Mouse (Mus musculus) MN1 (cell line): ENCODE measurements around the gene Mrgprg.

Source experiments
- DNase-seq: peaks from one replicate; pipeline ENCODE4 v3.0.0-alpha.2; 2016; ENCODE audit warnings: low spot score

Gene Mrgprg

DNA sequence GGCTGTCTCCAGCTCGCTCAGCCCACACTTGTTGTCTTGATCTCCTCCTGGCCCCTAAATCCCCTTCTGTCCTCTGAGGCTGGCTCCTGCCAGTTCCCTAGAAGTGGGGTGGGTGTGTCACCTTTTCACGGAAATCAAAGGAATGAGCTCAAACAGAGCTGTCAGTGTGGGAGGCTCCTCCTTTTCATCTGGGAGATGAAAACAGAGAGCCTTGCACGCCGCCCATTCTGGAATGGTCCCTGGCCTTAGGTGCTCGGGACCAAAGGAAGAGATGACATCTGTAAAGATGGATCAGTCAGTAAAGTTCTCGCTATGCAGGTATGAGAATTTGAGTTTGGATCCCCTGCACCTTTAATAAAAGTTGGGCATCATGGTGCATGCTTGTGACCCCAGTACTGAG, at the start of gene Mrgprg:
Gene Mrgprg (minus strand): TSS at position 101 of the 400 bp plus-strand sequence.
- DNase-seq = no peak

DNA sequence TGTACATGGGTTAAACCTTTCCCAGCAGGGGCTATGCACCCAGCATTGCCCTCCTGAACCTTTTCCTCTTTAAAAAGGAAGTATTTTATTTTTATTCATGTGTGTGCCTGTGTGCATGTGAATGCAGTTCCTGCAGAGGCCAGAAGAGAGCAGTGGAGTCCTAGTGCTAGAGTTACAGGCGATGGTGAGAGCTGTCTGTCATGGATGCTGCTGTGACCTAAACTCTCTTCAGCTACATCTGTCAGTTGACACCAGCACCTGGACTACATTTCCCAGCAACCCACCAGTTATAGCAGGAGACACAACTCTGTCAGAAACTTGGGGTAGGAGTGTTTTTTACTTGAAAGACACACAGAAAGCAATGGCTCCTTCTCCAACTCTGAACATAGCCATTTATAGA, 42.1 kb upstream of the Mrgprg start:
- no peak for DNase-seq

DNA sequence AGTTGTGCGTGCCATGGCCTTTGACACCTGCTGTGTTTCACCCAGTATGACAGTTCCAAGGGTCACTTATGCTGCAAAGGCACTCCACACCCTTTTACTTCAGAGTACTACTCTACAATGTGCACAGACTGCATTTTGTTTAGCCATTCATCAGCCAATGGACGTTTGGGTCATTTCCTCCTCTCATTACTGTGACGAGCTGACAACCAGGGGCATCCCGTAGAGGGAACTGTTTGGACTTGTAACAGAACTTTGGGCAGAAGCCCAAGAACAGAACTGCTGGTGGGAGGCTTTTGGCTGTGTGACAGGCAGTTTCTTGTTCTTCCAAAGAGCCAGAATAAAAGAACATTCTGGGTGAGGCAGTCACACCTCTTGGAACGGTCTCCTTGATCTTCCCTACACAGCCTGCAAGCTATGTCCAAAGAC, 38.4 kb upstream of the Mrgprg start:
- no peak for DNase-seq

- no peak for DNase-seq
Measured at GRCm38 (mm10) chr7:143801195-143802065, 34.6 kb upstream of the Mrgprg start.

- no peak for DNase-seq
Measured at GRCm38 (mm10) chr7:143800770-143801169, 34.0 kb upstream of the Mrgprg start.

DNA sequence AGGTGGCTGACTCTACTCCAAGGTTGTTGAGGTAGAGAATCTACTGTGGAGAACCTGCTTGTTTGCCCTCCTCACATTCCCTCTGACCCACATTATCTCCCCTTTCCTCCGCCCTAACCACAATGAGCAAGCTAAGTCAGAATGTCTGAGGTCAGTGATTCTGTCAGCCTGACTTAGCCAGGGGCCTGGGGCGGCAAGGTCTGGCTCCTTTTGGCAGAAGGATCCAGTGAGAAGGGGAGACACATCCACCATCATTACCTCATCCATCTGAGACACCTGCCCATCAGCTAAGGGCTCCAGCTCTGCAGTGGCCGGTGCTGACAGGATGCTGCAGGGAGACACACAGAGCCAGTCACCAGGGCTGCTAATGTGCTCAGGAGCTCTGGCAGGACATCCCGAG, 32.0 kb upstream of the Mrgprg start:
- no peak for DNase-seq

- DNase-seq = peak; percentile 39
Measured at GRCm38 (mm10) chr7:143793121-143793520, 26.3 kb upstream of the Mrgprg start.

- no peak for DNase-seq
Measured at GRCm38 (mm10) chr7:143792336-143792985, 25.7 kb upstream of the Mrgprg start.

- peak; percentile 92 for DNase-seq
Measured at GRCm38 (mm10) chr7:143783996-143784829, 17.4 kb upstream of the Mrgprg start, which contains the start of gene Mrgpre. Mrgpre (minus strand) TSS chr7:143784500.

DNA sequence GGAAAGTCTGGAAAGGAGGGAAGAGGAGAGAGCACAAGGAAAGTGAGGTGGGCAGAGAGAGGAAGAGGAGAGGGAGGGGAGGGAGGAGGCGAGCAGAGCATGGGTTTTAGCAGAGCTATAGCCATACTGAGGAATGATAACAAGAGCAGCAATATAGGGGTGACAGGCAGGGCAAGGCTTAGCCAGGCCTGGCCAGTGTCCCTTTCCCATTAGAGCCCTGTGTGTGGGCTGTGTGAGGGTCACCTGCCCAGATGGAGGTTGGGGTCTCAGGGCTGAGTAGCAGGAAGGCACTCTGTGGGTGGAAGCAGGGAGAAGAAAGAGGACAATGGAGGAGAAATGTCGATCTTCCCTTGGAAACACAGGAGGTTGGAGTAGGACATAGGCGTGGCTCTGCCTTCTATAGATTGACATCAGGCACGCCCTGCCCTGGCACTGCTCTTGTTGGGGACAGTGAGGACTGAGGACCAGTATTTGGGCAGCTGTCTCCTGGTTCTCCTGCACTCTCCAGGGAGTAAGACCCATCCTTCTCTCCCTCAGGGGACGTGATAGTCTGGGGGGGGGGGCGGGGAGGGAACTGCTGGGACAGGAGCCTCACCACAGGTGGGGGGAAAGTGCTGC, 16.7 kb upstream of the Mrgprg start:
- DNase-seq = peak; percentile 71

GRCm38 (mm10) chr7:143777375-143777774, 10.6 kb upstream of the Mrgprg start:
- DNase-seq = no peak

GRCm38 (mm10) chr7:143776137-143776536, 9.3 kb upstream of the Mrgprg start:
- no peak for DNase-seq

GRCm38 (mm10) chr7:143769461-143769860, 2.7 kb upstream of the Mrgprg start:
- no peak for DNase-seq

DNA sequence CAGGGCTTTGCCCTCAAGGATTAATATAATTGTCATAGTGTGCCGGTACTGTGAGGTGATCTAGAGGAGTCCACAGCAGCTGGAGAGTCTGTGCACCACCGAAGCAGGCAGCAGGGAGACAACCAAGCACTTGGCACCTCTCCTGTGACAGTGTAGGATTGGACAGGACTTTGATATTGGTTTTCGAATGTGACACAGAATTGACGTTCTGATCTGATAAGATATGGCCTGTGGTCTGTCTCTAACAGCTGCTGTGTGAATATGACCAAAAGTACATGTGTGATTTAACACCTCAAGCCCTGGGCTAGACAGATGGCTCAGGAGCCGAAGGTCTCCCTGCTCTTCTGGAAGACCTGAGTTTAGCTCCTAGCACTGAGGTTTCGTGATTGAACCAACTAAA, 1.5 kb upstream of the Mrgprg start:
- DNase-seq = no peak

- no peak for DNase-seq
Measured at GRCm38 (mm10) chr7:143764876-143765530, 1.8 kb downstream of the Mrgprg start.

DNA sequence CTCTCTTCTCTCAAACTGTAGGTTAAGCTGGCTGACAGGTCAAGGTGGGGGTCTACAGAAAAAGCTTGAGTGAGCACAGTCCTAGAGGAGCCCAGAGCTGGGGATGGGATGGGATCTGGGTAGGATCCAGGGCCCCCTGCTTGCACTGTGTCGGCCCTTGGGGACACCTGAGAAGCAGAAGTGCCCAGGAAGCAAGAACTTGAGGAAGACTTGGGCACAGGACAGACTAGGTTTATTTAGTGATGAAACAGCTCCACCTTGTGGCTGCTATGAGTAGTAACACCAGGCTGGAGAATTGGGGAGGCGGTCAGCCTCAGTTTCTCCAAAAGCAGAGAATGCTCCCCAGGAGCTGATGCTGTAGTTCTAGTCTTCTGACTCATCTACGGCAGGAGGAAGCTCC, 3.0 kb downstream of the Mrgprg start:
- peak; percentile 44 for DNase-seq

GRCm38 (mm10) chr7:143758956-143759355, 7.8 kb downstream of the Mrgprg start:
- DNase-seq = no peak

- DNase-seq = peak; percentile 21
Measured at GRCm38 (mm10) chr7:143757696-143758095, 9.1 kb downstream of the Mrgprg start.

DNA sequence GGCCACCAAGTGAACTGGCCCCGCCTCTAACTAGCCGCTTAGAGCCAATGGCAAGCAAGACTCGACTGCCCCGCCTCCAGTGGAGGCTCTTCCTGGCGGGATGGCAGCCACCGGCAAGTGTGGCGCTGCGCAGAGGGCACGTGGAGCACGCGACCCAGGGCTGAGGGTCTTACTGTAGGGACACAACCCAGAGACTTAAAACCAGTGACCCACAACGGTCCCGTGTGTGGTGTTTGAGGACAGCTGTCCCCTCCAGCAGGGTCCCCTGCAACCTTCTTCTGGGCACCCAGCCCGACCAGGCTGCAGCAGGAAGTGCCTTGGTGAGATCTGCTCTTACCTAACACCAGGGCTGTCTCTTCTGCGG, 9.8 kb downstream of the Mrgprg start:
- peak; percentile 85 for DNase-seq

DNA sequence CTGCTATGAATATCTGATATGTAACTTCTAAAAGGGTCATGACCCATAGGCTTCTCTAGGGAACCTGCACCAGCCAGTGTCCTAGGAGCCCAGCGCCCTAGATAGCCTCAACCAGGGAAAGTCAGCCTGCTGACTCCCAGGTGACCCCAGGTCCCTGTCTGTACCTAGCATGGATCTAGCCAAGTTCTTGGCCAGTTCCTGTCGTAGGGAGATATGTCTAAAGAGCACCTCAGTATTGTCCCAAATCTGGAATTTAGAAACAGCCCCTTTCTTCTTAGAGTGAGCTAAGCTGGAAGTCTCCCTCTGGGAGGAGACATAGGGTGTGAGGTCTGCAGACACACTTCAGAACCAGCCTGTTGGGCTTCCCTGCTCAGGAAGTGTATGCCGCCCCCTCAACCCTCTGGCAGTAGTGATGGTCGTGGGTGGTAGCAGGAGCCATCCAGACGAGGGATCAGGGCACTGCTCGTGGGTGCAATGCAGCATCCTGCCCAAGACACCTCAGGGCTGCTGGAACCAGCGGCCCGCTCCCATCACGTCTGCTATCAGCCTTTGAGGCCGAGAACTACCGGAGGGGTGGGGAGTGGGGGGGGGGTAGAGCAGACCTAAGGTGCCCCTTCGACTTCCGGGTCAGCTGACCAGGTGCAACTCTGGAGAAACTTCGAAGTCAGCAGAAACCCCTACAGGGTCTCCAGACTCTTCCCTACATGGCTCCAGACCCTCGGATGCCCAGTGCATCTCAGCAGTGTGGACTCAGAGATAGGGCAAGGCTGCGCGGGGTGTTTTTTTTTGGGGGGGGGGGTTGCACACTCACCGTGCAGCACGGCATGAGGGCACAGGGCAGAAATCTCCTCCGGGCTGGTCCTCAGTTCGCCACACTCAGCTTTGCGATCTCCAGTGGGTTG, 10.4 kb downstream of the Mrgprg start, which contains the start of gene Osbpl5:
Gene Osbpl5 (minus strand): TSS at position 861 of the 902 bp plus-strand sequence.
- peak; percentile 11 for DNase-seq
